Mouse (Mus musculus): ENCODE measurements at regions not wholly inside any gene's neighbourhood (a gene's known extent, or its start where the extent isn't known, plus 50 kb on each side); places are given as distances from the start of the nearest gene placed in this dataset.
"Not testable (repeated sequence)": the region's sequence is repeated elsewhere in the genome, so short reads cannot be mapped to it uniquely, and the experiment has no call there.

DNA sequence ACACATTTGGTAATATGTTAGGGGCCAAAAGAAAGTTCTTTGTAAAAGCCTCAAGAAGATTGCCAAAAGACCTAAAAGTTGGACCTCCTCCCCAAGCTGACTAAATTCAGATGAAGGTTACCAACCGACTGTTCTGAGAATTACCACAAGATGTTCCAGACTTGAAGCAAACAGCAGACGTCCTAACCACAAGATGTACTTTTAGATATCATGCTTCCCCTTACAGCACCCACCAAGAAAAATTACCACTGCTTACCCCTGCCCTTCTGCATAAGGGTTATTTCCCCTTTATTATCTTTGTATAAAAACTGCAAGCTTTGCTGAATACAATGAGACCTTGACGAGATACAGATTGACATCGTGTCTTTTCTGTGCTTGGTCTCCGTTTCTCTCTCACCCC lies 121.6 kb upstream of the Cst10 start:
- Histone ChIP-seq H3K36me3 (no peaks in the 10 kb centered on the region), H3K27ac (no peak overlapping the region), H3K4me2 (no peak overlapping the region), H3K4me1 (replicated peaks) (no peaks in the 10 kb centered on the region), H3K9me3 (peaks cover 6% of the 10 kb centered on the region), H3K27me3 (no peaks in the 10 kb centered on the region), H3K9ac (no peak overlapping the region), H3K4me3 (no peak overlapping the region)
- 89% methylated on average over 5 of the region's 5 CpGs for WGBS
- ATAC-seq (ENCODE audit: low FRiP score) = no peak

DNA sequence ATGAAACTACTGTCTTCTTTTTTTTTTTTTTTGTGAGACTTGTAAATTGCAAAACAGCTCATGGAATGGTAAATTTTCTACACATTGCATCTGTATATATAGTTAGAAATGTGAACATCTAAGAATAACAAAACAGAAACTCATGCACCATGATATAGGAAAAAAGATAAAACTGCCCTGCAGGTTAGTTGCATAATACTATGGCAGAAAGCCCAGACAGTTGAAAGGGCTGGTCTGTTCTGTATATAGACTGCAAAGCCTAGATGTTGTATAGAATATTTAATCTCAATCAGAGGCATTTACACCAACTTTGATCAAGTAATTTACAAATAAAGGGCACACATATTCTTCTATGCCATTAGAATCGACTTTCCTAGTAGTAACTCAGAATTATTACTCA lies 120.7 kb upstream of the Cst10 start:
- Histone ChIP-seq H3K27me3 (no peaks in the 10 kb centered on the region), H3K4me3 (no peak overlapping the region)
- WGBS = 74% methylated on average over 1 of the region's 1 CpGs

DNA sequence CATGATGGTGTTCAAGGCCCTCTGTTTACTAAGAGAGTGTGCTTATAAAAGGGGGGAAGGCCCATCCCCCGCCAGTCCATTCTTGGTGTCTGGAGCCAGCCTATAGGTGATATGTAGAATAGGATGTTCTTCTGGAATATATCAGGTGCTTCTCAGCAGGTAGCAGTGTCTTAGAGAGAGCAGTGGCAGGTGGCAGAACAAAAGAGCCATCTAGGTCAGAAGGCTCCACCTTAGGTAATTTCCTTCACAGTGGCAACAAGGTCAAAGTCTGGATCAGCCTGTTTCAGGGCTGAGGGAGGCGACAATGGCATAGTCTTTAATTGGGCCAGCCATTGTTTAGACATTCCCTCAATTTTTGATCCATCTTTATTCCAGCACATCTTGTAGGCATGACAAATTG lies 107.9 kb upstream of the Cst10 start:
- 96% methylated on average over 2 of the region's 2 CpGs for WGBS
- H3K4me2 ChIP-seq; ATAC-seq (ENCODE audit: low FRiP score); H3K27ac ChIP-seq; H3K4me3 ChIP-seq; H3K4me1 ChIP-seq (replicated peaks); H3K36me3 ChIP-seq; H3K9me3 ChIP-seq; H3K27me3 ChIP-seq; H3K9ac ChIP-seq: not testable (repeated sequence)

More for the DNA sequence above, 120.7 kb upstream of the Cst10 start:
- no peak for ATAC-seq (ENCODE audit: low FRiP score)
- H3K9me3 ChIP-seq = peaks cover 6% of the 10 kb centered on the region
- no peak overlapping the region for H3K9ac ChIP-seq
- no peak overlapping the region for H3K4me2 ChIP-seq
- no peaks in the 10 kb centered on the region for H3K36me3 ChIP-seq
- no peak overlapping the region for H3K27ac ChIP-seq
- H3K4me1 ChIP-seq (replicated peaks) = no peaks in the 10 kb centered on the region

DNA sequence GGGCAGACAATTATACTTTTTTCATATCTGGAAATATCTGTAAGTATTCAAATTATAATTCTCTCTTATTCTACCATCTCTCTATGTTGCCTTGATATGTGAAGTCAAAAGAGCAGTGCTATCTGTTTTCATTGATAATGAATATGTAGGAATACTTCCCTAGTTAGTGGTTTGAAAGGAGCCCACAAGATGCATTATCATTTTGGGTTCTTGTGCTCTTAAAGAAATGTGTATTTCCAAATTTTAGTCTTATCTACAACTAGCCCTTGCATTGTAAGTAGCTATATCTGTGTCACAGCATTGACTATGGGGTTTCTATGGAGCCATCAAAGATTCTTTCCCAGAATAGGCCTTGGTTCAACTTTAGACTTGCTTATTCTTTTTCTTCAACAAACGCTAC lies 99.3 kb upstream of the Cst10 start:
- no peak overlapping the region for H3K4me2 ChIP-seq
- no peak for ATAC-seq (ENCODE audit: low FRiP score)
- no peak overlapping the region for H3K4me3 ChIP-seq
- H3K27me3 ChIP-seq = no peaks in the 10 kb centered on the region
- H3K9me3 ChIP-seq = peaks cover 19% of the 10 kb centered on the region
- no peaks in the 10 kb centered on the region for H3K4me1 ChIP-seq (replicated peaks)
- no peaks in the 10 kb centered on the region for H3K36me3 ChIP-seq
- H3K9ac ChIP-seq = no peak overlapping the region
- H3K27ac ChIP-seq = no peak overlapping the region
- 93% methylated on average over 1 of the region's 1 CpGs for WGBS

DNA sequence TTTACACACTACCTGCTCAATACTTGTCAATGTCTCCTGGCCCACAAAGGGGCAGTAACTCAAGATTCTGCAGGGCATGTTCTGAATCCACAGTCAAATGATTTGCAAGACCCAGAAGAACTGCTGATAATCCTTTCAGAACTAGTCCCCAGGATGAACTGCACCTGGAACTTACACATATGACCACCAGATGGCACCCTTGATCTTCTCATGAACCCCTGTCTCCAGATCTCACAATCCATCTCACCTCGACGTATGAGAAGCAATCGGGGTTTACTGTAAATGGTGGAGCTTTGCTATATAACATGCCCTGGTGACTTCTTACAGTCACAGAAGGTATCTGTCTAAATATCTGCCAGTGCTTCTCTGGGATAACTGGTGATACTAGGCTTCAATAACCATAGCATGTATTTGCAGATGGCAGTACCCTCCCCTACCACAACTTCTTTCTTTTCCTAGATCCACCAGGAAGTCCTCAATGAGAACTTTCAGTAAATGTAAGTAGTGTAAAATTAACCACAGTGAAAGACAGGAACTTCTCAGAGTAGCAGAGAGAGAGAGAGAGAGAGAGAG lies 54.5 kb upstream of the Cst10 start:
- no peak overlapping the region for H3K27ac ChIP-seq
- no peaks in the 10 kb centered on the region for H3K27me3 ChIP-seq
- no peaks in the 10 kb centered on the region for H3K9me3 ChIP-seq
- 13% methylated on average over 3 of the region's 3 CpGs for WGBS
- no peaks in the 10 kb centered on the region for H3K4me1 ChIP-seq (replicated peaks)
- no peaks in the 10 kb centered on the region for H3K36me3 ChIP-seq
- no peak overlapping the region for H3K4me2 ChIP-seq
- ATAC-seq (ENCODE audit: low FRiP score) = peak; percentile 65; the same call in 1 of the 2 replicates
- H3K9ac ChIP-seq = no peak overlapping the region
- no peak overlapping the region for H3K4me3 ChIP-seq

All from hindbrain, embryonic 13.5 days (tissue).